Mouse (Mus musculus) liver, adult 2 months (tissue): Measurements from ENCODE around the gene Hist1h3b. TPM values are rescaled to one million over a fixed set of nuclear protein-coding genes. Genes with fewer than 3 reads are reported as not detected.
A peak's percentile ranks its signal among the peaks of the same experiment; 100 is the strongest.

Experiments
- DNase-seq: peaks from one replicate; pipeline ENCODE4 v3.0.0-alpha.2; 2011; ENCODE audit warnings: low read depth, low spot score; ENCODE audit errors: extremely low read depth
- H3K27ac ChIP-seq: fragments of 200-500 bp; replicated peaks from 2 replicates; pipeline ENCODE4 v1.5.1; 2012; ENCODE audit warnings: low read depth, mild to moderate bottlenecking, control low read depth, inconsistent platforms, low read length; ENCODE audit not compliant: insufficient read depth
- H3K27me3 ChIP-seq: fragments of 200-500 bp; 2 replicates; pipeline ENCODE4 v1.6.1; 2012; ENCODE audit warnings: mild to moderate bottlenecking, moderate library complexity, low read length, inconsistent platforms; ENCODE audit not compliant: control insufficient read depth, insufficient read depth
- H3K36me3 ChIP-seq: fragments of 200-500 bp; 2 replicates; pipeline ENCODE4 v1.6.1; 2012; ENCODE audit warnings: low read length, inconsistent platforms; ENCODE audit not compliant: control insufficient read depth, insufficient read depth
- H3K4me1 ChIP-seq: fragments of 200-500 bp; 2 replicates; pipeline ENCODE4 v1.6.1; 2011; ENCODE audit warnings: low read length; ENCODE audit not compliant: control insufficient read depth, insufficient read depth
- H3K4me3 ChIP-seq: fragments of 200-500 bp; 2 replicates; pipeline ENCODE4 v1.5.1; 2011; ENCODE audit warnings: low read depth, mild to moderate bottlenecking, control low read depth, low read length, moderate library complexity; ENCODE audit not compliant: insufficient read depth
- H3K79me2 ChIP-seq: fragments of 200-500 bp; 2 replicates; pipeline ENCODE4 v1.6.1; 2012; ENCODE audit warnings: inconsistent platforms, mild to moderate bottlenecking, low read length, moderate library complexity; ENCODE audit not compliant: control insufficient read depth, insufficient read depth
- H3K9ac ChIP-seq: fragments of 200-500 bp; 2 replicates; pipeline ENCODE4 v1.6.1; 2012; ENCODE audit warnings: low read depth, mild to moderate bottlenecking, control low read depth, inconsistent platforms, low read length
- CTCF ChIP-seq: fragments of 200-500 bp; IDR thresholded peaks from 2 replicates; pipeline ENCODE4 v1.5.1; 2011; ENCODE audit warnings: low read depth, low read length, control low read depth
- POLR2A ChIP-seq: fragments of 200-500 bp; IDR thresholded peaks from 2 replicates; pipeline ENCODE4 v1.6.1; 2011; ENCODE audit warnings: low read length, control low read depth; ENCODE audit not compliant: insufficient read depth; ENCODE audit errors: extremely low read depth
- WGBS: fragments of 180-500 bp; shearing (Covaris S2); methylation state at CpG from one replicate; pipeline ENCODE4 v1.1.7; 2018; 5-methylcytosine and 5-hydroxymethylcytosine counted together
- polyA plus RNA-seq: library from polyadenylated mRNA; depleted of rRNA; stranded (reverse); fragments of >200 nt; gene quantifications from 2 replicates; pipeline ENCODE4 v1.2.3, GENCODE M21; 2012
- total RNA-seq: library from RNA; depleted of rRNA; stranded (reverse); fragments of >200 nt; gene quantifications from 2 replicates; pipeline ENCODE4 v1.2.3, GENCODE M21; 2014

Gene Hist1h3b
- total and polyA plus RNA-seq, 2 experiments: 0.23 to 15.2 TPM

DNA sequence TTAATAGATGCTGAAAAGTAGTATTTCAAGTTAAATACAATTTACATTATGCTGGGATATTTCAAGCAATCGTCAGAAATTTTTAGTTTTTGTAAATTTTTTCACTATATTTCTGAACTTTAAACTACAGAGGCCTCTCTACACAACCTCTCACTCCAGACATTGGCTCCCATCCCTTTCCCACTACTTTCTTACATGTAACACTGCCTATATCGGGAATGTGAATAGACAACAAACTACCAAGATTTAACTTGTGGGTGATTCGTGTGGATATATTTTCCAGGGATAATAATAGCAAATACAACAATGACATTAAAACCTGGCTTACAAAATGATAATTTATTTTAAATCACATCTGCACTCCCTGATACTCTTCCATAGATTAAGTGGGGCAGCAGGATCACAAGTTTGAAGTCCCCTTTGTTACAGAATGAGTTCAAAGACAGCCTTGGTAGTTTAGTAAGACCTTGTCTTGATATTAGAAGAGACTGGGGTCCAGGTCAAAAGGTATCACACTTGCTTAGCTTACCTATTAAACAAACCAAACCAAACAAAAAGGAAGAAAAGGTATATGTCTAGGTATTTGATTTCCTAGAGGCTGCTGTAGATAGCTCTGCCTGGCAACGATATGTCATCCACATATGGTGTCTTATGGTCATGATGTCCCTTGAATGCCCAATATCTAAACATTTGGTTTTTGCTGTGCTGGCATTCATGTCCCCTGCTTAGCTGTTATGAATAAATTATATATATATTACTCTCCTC lies 1.4 kb downstream of the Hist1h3b start:
- no peak overlapping the region for H3K9ac ChIP-seq
- H3K27me3 ChIP-seq: no peaks in the 10 kb centered on the region
- H3K79me2 ChIP-seq: no peaks in the 10 kb centered on the region
- peaks cover 4% of the 10 kb centered on the region for H3K4me1 ChIP-seq
- no peak overlapping the region for H3K27ac ChIP-seq
- DNase-seq: no peak
- no peak overlapping the region for H3K4me3 ChIP-seq
- TF ChIP-seq CTCF (no peak), POLR2A (no peak)
- WGBS: 66% methylated on average over 4 of the region's 4 CpGs
- H3K36me3 ChIP-seq: no peaks in the 10 kb centered on the region

DNA sequence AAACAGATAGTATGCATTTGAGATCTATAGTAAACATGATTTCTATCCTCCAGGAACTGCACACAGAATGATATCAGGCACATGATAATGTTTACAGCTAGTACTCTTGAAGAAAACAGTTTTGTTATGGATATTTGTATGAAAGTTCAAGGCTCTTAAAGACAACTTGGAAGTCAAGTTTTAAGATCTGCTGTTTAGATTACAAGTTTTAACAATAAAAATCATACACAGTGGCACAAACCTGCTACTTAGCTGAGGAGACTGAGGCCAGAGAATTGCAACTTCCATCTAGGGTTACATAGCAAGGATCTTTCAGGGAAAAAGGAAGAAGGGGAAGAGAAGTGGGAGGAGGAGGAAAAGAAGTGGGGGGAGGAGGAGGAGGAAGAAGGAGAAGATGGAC lies 2.9 kb downstream of the Hist1h3b start:
- Histone ChIP-seq H3K4me1 (peaks cover 4% of the 10 kb centered on the region), H3K27ac (no peak overlapping the region), H3K79me2 (no peaks in the 10 kb centered on the region), H3K9ac (no peak overlapping the region), H3K27me3 (no peaks in the 10 kb centered on the region), H3K4me3 (no peak overlapping the region), H3K36me3 (no peaks in the 10 kb centered on the region)
- TF ChIP-seq CTCF: no peak
- TF ChIP-seq POLR2A: no peak
- DNase-seq: no peak

DNA sequence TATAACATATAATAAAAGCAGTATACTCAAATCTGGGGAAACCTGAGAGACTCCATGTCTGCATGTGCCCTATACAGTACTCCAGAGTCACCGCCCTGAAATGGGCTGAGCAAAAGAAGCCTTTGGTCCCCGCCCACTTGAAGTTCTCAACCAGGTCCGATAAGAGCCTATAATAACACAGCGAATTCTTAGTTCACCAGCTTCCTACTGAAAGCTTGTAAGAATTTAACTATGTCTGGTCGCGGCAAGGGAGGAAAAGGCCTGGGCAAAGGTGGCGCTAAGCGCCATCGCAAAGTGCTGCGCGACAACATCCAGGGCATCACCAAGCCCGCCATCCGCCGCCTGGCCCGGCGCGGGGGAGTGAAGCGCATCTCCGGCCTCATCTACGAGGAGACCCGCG lies 4.7 kb downstream of the Hist1h3b start, which contains the start of gene Hist1h4b:
Gene Hist1h4b (plus strand): TSS at position 224 of the 400 bp plus-strand sequence.
- H3K36me3 ChIP-seq: no peaks in the 10 kb centered on the region
- under 1% methylated on average over 20 of the region's 22 CpGs for WGBS
- no peak for TF ChIP-seq CTCF
- peak; percentile 95 for TF ChIP-seq POLR2A
- H3K4me1 ChIP-seq: peaks cover 11% of the 10 kb centered on the region; the same call in 1 of the 2 replicates
- peak within 1 kb of the TSS; percentile 34; the same call in 1 of the 2 replicates for H3K4me3 ChIP-seq
- H3K27me3 ChIP-seq: no peaks in the 10 kb centered on the region
- H3K79me2 ChIP-seq: no peaks in the 10 kb centered on the region
- H3K9ac ChIP-seq: peak within 1 kb of the TSS; percentile 3; the same call in 1 of the 2 replicates
- DNase-seq: peak; percentile 95
- peak within 1 kb of the TSS; percentile 28; the same call in 1 of the 2 replicates for H3K27ac ChIP-seq

DNA sequence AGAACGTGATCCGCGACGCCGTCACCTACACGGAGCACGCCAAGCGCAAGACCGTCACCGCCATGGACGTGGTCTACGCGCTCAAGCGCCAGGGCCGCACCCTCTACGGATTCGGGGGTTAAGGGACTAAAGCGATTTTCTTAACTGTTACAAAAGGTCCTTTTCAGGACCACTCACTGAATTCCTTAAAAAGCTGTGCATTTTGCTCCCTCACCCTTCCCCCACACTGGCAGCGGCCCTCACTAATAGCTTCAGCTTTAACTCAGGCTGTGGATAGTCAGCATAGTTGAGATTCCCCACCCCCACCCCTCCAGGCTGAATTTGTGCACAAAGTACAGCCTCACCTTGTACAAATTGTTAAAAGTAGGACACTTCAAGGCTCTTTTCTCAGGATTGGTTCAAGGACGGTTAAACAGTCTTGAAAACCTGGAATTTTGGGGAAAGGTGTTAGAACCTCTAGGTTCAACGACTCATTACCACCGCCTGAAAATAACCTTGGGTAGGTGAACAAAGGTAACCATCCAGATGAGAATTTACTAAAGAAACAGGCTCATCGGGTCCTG lies 5.2 kb downstream of the Hist1h3b start:
- peak overlapping the region; percentile 9; the same call in 1 of the 2 replicates for H3K27ac ChIP-seq
- peaks cover 11% of the 10 kb centered on the region; the same call in 1 of the 2 replicates for H3K4me1 ChIP-seq
- H3K9ac ChIP-seq: peak overlapping the region; percentile 3; the same call in 1 of the 2 replicates
- H3K79me2 ChIP-seq: no peaks in the 10 kb centered on the region
- peak overlapping the region; percentile 34; the same call in 1 of the 2 replicates for H3K4me3 ChIP-seq
- no peaks in the 10 kb centered on the region for H3K36me3 ChIP-seq
- WGBS: 1% methylated on average over 19 of the region's 23 CpGs
- TF ChIP-seq CTCF (no peak), POLR2A (no peak)
- no peaks in the 10 kb centered on the region for H3K27me3 ChIP-seq
- peak; percentile 57 for DNase-seq

DNA sequence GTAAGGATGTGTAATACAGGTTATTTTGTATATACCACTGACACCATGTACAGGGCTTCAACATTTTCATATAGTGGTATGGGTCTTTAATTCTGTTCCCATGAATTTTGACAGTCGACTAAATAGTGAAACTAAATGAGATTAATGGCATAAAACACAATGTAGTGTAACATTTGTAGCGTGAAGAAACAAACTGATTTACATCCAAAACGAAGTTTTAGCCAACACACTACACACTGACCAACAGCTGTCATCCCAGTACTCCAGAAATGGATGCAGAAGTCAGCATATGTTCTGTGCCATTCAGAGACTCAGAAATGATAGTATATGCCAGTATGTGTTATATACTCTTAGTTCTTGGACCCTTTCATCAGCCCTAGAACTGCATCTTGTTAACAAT lies 5.9 kb downstream of the Hist1h3b start:
- DNase-seq: no peak
- TF ChIP-seq CTCF (no peak), POLR2A (no peak)
- Histone ChIP-seq H3K79me2 (no peaks in the 10 kb centered on the region), H3K27me3 (no peaks in the 10 kb centered on the region), H3K27ac (no peak overlapping the region), H3K36me3 (no peaks in the 10 kb centered on the region), H3K4me3 (no peak overlapping the region), H3K9ac (no peak overlapping the region), H3K4me1 (peaks cover 11% of the 10 kb centered on the region; the same call in 1 of the 2 replicates)
- WGBS: 52% methylated on average over 3 of the region's 3 CpGs

DNA sequence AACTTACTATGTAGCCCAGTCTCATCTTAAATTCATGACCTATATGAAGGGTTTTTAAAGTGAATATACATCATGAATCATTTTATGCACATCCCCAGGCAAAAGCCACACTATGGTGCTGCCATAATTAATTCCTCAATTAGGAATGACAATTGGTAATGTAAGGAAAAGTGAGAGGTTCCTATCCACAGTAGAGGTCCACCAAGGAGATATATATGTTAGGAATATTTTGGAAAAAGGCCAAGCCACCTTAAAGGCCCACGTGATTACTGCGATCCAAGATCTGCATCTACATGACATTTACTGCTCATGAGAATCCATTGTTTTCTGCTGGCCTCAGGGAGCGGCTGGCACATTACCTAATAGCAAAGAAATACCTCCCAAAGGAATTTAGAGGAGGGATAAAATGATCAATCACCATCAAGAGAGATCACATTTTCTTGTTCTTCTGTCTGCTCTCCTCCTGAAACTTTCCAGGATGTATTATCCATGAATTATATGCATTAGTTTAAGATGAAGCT lies 7.2 kb downstream of the Hist1h3b start:
- Histone ChIP-seq H3K4me3 (no peak overlapping the region), H3K36me3 (no peaks in the 10 kb centered on the region), H3K9ac (no peak overlapping the region), H3K27ac (no peak overlapping the region), H3K79me2 (no peaks in the 10 kb centered on the region), H3K4me1 (peaks cover 11% of the 10 kb centered on the region; the same call in 1 of the 2 replicates), H3K27me3 (no peaks in the 10 kb centered on the region)
- no peak for DNase-seq
- no peak for TF ChIP-seq CTCF
- no peak for TF ChIP-seq POLR2A
- 96% methylated on average over 3 of the region's 3 CpGs for WGBS
